Mouse (Mus musculus) heart, adult 2 months (tissue): ENCODE measurements at regions not wholly inside any gene's neighbourhood (a gene's known extent, or its start where the extent isn't known, plus 50 kb on each side); places are given as distances from the start of the nearest gene placed in this dataset.

ENCODE experiments used
- CTCF ChIP-seq: fragments of 200-600 bp; IDR thresholded peaks from 2 replicates; pipeline ENCODE4 v1.8.1; 2022; ENCODE audit warnings: antibody characterized with exemption, mild to moderate bottlenecking, moderate library complexity
- EP300 ChIP-seq: fragments of 200-500 bp; IDR thresholded peaks from 2 replicates; pipeline ENCODE4 v1.6.1; 2011; ENCODE audit warnings: low read depth, low read length, control low read depth; ENCODE audit not compliant: insufficient read depth
- POLR2A ChIP-seq: fragments of 200-500 bp; IDR thresholded peaks from 2 replicates; pipeline ENCODE4 v1.6.1; 2011; ENCODE audit warnings: mild to moderate bottlenecking, low read depth, low read length, control low read depth; ENCODE audit not compliant: insufficient read depth

GRCm38 (mm10) chr10:21696671-21697070, 103.7 kb downstream of the 1700020N01Rik start:
- TF ChIP-seq POLR2A: no peak
- TF ChIP-seq EP300: no peak
- no peak for TF ChIP-seq CTCF
